Mouse (Mus musculus) monocyte, adult 5-6 weeks (primary cell): ENCODE data around the gene Serhl. TPM values are rescaled to one million over a fixed set of nuclear protein-coding genes. Genes with fewer than 3 reads are reported as not detected.
"Not testable (repeated sequence)": the region's sequence is repeated elsewhere in the genome, so short reads cannot be mapped to it uniquely, and the experiment has no call there.

ENCODE experiments used
- ATAC-seq: fragments of 153-309, 156-312 bp; replicated peaks from 2 replicates; pipeline ENCODE4 v1.8.0; 2017; ENCODE audit warnings: mild to moderate bottlenecking; ENCODE audit not compliant: low TSS enrichment, insufficient number of reproducible peaks, severe bottlenecking, poor library complexity, low FRiP score
- total RNA-seq: library from RNA; stranded (forward); fragments of 200-1000, 200-491, 200-594 nt; gene quantifications from 3 replicates; pipeline ENCODE4 v1.2.3, GENCODE M21; 2017

The Serhl gene
- total RNA-seq, 1 experiment from 2014 or later, result 16.9 TPM

DNA sequence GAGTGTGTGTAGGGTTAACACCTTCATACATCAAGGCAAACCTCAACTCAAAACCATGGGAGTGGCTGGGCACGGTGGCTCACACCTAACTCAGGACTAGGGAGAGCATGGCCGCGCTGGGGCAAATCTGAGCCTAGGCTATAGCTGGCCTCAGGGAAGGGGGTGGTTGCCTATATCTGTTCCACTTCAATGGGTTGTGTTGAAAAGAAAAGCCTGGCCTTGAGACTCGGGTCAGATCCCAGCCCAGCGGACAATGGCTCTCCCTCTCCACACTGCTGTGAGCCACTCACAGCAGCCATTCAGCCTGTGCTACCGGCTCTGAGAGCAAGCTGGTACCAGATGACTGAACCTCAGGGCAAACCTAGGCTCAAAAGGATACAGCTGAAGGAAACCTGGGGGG is 25.8 kb downstream of the Serhl start:
- ATAC-seq, result no peak

- no peak for ATAC-seq
These were observed 29.1 kb downstream of the Serhl start for GRCm38 (mm10) chr15:83118360-83118759.

- ATAC-seq, result no peak; the same call in 1 of the 2 replicates
These were observed 32.6 kb downstream of the Serhl start for GRCm38 (mm10) chr15:83121709-83122565.

- peak; percentile 77 for ATAC-seq
These were observed 33.4 kb downstream of the Serhl start, which contains the start of gene Rrp7a for GRCm38 (mm10) chr15:83122566-83123145. Gene Rrp7a, minus strand, starts transcription at chr15:83122801.

DNA sequence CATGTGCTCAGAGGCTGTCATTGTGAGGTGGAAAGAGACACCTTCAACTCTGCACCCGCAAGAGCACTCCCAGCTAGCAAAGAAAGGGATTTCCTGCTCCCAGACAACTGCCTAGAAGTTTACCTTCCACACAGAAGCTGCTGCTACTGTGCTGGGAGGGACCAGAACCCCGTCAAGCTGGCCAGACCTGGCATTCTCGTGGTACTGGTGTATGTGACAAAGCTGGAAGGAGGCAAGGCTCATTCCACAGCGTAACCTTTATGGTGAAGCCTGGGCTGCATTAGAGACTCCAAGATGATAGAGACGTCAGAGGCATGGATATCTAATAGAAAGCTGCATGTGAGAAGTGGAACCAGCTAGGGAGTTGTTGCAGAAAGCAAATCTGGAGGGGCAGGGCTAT is 35.3 kb downstream of the Serhl start:
- ATAC-seq, result no peak

DNA sequence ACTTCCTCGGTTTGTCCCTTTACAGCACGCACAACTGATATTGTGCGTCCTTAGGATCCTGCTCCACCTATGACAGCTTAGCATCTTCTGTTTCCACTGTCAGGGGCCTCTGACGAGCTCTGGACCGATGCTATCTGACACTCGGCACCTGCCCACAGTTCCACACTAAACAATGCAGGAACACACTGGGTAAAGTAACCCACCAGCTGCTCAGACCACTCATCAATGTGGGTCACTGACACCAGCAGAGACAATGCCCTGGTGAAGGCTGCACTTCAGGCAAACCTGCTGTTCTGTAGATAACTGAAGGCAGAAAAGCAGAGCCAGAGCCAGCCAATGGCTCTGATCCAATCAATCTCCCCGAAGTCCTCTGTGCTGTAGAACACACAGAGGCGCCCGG is 37.3 kb downstream of the Serhl start:
- no peak for ATAC-seq

DNA sequence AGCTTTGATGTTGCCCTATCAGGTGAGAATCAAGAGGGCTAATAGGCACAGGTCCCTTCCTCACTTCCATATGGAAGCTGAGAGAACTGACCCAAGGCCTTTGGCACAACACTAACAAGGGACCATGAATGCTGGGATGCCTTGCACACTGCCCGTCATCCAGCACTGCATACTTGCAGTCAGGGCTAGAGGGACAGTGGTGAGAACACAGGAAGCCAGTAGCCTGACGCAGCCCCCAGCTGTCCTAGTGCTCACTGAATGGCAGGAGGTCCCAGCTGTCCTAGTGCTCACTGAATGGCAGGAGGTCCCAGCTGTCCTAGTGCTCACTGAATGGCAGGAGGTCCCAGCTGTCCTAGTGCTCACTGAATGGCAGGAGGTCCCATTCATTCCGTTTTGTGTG is 37.7 kb downstream of the Serhl start:
- not testable (repeated sequence) for ATAC-seq

- 0 out of 2 replicates have a peak, but pooled peaks have one; percentile 24 for ATAC-seq
These were observed 40.4 kb downstream of the Serhl start for GRCm38 (mm10) chr15:83129530-83130231.

GRCm38 (mm10) chr15:83134671-83135070 is 45.4 kb downstream of the Serhl start:
- ATAC-seq, result no peak

GRCm38 (mm10) chr15:83135654-83136053 is 46.3 kb downstream of the Serhl start:
- no peak for ATAC-seq

DNA sequence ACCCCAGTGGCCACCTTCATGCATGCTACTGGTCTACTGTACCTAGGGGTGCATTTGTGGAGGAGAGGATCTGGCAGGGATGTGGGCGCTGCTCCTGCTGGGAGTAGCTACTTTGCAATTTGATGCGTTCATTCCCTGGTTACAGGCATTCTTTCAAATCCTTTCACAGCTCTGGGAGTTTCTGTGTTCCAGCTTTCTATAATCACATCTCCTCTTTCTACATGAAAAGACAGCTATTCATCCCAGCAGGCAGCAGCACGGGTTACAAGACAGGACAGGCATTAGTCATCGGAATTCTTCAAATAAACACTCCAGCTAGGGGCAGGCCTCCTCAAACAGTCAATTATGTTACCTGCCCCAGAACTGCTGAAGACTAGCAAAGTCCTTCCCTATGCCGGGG is 53.6 kb downstream of the Serhl start:
- no peak for ATAC-seq

GRCm38 (mm10) chr15:83145541-83145940 is 56.2 kb downstream of the Serhl start:
- ATAC-seq, result peak; percentile 45

GRCm38 (mm10) chr15:83148395-83148794 is 59.1 kb downstream of the Serhl start:
- no peak for ATAC-seq

GRCm38 (mm10) chr15:83148801-83149195 is 59.5 kb downstream of the Serhl start:
- peak; percentile 8; the same call in 1 of the 2 replicates for ATAC-seq

GRCm38 (mm10) chr15:83149196-83150072 is 60.1 kb downstream of the Serhl start, which contains the start of gene Poldip3:
Gene Poldip3, minus strand, starts transcription at chr15:83149384.
- ATAC-seq, result peak; percentile 84

DNA sequence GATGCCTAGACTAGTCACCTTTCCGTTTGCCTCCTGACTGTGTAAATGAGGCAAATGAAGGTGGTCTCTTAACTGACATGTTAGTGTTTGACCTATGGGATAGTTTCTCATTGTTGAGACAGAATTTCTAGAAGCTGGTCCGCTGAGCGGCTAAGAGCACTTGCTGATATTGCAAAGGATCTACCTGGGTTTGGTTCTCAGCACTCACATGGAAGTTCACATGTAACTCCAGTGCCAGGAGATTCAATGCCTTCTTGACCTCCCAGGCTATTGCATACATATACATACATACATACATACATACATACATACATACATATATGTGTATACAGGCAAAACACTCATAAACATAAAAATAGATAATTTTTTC is 60.8 kb downstream of the Serhl start:
- ATAC-seq, result no peak

DNA sequence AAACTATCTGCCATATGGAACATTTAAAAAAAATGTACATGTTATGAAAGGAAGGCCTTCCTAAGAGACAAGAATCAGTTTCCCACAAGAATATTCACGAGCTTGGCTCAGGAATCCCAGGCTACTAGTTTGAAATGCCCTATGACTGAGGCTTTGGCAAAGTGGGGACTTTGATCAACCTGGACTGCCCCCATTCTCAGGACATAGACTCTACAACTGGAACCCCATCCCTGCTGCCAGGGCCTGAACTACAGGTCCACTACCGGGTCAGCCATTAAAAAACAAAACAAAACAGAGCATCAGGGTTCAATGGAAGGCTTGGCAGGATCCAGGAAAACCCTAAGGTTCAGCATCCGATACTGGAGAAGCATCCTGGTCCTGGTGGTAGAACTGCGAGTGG is 61.4 kb downstream of the Serhl start:
- no peak for ATAC-seq

DNA sequence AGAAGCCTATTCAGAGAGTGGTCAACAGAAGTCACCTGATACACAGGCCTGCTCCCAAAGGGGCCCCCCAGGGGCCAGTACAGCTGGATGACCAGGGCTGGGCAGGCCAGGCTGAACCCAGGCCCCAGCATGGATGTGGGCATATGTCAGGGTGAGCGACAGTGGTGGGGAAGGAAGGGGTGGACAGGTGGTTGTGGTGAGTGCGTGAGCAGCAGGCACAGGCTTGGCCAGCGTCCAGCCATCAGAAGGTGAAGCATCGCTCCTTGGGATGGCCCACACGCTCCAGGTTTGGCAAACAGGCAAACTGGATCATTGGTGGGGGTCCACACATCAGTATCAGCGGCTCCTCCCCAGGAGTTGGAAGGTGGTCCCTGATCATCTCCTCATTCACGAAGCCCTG is 65.0 kb downstream of the Serhl start:
- no peak for ATAC-seq
